Mouse (Mus musculus): Measurements from ENCODE around the gene Kctd21. TPM values are rescaled to one million over a fixed set of nuclear protein-coding genes. Genes with fewer than 3 reads are reported as not detected.

Kctd21 gene
- total RNA-seq, 4 experiments from 2014 or later = 11.9 to 14.0 (median 12.5) TPM

DNA sequence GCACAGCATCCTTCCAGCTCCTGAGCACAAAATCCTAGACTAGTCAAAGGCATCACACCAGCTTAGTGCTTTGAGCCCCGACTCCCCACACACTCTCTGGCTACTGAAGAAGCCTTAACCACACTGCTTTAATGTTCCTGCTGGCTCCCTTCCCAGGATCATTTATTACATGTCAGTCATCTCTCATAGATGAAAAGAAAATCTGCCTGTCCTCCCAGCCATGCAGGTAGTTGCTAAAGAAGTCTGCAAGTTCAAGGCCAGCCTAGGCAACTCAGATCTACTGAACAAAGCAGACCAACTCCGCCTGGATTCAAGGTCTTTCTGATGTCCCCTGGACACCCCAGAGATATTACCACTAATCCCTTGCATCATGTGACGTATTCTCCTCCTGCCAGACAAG is 14.4 kb upstream of the Kctd21 start:
- no peak for DNase-seq (ENCODE audit: low spot score in 2 of 2)

- DNase-seq (ENCODE audit: low spot score in 2 of 2) = no peak
Measured at GRCm38 (mm10) chr7:97324342-97324741, 7.8 kb upstream of the Kctd21 start.

- DNase-seq (ENCODE audit: low spot score in 2 of 2) = peak; percentile 26 to 65
Measured at GRCm38 (mm10) chr7:97325156-97325985, 6.8 kb upstream of the Kctd21 start.

- no peak for DNase-seq (ENCODE audit: low spot score in 2 of 2)
Measured at GRCm38 (mm10) chr7:97327376-97327775, 4.8 kb upstream of the Kctd21 start.

DNA sequence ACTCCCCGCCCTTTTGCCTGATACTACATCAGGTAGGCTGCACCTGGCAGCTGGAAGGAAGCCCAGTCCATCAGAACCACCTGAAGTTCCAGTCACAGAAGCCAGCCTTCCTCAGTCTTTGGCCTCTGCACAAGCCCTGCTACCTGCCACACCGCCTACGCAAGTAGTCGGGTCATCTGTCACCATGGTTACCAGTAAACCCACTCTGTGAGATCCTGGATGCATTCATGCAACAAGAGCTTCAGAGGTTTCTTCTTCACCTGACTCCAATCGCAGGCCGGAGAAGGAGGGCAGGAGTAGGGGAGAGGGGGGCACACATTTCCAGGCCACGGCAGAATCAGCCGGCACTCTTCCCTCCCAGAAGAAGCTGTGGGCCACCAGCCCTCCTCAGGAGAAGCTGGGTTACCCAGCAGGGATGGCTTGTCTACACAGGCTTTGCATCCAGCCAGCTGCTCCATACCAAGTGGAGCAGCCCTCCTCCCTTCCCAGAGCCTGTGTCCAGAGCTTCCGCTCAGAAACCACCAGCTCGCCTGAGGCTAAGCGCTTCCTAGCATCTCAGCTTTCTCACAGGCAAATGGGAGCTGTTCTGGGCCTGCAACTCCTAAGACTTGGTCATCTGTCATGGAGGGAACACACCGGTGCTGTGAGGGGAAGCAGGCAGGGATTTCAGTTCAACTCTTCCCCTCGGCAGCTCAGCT is 3.1 kb upstream of the Kctd21 start:
- DNase-seq (ENCODE audit: low spot score in 2 of 2) = no peak

DNA sequence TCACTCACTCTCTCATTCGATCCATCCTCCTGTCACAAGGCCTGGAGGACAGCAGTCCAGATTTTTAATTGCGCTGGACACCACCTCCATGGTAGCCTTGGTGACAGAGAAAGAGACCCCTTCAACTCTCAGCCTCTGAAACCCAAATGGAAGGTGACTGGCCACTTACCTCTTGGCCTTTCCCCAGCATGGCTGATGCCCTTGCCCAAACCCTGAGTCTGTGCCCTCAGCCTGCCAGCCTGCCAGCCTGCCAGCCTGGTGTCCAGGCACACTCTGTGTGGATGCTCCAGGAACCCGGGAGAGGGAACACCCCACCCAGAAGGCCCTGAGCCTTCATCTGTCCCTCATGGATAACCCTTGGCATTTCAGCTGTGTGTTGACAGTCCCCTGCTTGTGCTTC is 2.5 kb upstream of the Kctd21 start:
- DNase-seq (ENCODE audit: low spot score in 2 of 2) = no peak

GRCm38 (mm10) chr7:97330931-97331645 is 1.0 kb upstream of the Kctd21 start:
- no peak for DNase-seq (ENCODE audit: low spot score in 2 of 2)

DNA sequence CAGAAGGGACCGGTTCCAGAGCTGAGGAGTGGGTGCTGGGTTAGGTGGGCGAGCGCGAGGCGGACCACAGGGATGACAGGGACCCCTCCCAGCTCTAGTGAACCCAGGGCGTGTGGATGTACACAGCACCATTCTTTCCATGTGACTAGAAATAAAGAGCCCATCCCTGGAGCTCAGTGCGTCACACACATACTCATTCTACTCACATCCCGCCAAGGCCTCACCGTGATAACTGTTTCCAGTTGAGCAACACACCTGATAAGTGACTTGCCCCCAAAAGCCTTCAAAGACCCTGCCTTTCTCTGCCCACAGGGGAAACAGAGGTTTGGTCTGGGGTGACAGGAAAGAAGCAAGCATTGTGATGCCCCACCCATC is 527 bp downstream of the Kctd21 start:
- DNase-seq (ENCODE audit: low spot score in 2 of 2) = no peak

- no peak for DNase-seq (ENCODE audit: low spot score in 2 of 2)
Measured at GRCm38 (mm10) chr7:97333113-97333898, 1.2 kb downstream of the Kctd21 start.

GRCm38 (mm10) chr7:97334406-97334805 is 2.3 kb downstream of the Kctd21 start:
- no peak for DNase-seq (ENCODE audit: low spot score in 2 of 2)

- DNase-seq (ENCODE audit: low spot score in 2 of 2) = no peak
Measured at GRCm38 (mm10) chr7:97336678-97337077, 4.6 kb downstream of the Kctd21 start.

GRCm38 (mm10) chr7:97338593-97338992 is 6.5 kb downstream of the Kctd21 start:
- DNase-seq (ENCODE audit: low spot score in 2 of 2) = no peak

DNA sequence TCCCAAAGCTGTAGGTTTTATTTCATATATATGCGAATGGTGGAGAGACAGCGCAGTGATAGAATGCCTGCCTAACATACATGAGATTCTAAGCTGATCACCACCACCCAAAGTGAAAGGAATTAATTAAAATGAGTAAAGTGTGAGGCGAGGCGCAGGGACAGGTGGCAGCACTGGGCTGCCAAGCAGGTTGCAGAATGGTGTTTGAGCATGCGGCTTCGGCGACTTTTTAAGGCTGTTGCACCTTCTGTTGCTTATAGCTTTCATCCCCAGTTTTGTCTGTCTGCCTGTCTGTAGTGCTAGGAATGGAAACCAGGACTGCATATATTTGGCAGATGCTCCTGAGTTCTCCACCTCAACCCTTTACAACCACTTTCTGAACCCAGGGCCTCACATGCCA is 7.5 kb downstream of the Kctd21 start:
- peak in 1 of 2 experiments; percentile 49 for DNase-seq (ENCODE audit: low spot score in 2 of 2)

- DNase-seq (ENCODE audit: low spot score in 2 of 2) = no peak
Measured at GRCm38 (mm10) chr7:97340907-97341849, 9.1 kb downstream of the Kctd21 start.

DNA sequence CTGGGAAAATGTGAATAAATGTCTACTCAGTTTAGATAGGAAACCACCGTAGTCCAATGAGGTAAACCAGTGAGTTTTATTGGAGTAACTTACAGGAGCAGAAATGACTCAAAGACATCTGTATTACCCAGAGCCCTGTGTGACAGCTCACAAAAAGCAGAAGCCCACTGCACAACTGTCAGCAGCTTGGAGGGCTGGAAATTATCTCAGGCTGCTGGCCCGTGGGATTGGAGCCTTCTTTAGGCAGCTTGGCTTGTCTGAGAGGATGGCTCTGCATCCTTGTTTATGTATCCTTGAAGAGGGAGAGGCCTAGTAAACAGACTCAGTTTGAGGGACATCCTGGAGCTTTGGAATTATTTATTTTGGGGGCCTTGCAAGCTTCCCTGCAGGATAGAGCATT is 10.8 kb downstream of the Kctd21 start:
- no peak for DNase-seq (ENCODE audit: low spot score in 2 of 2)

- DNase-seq (ENCODE audit: low spot score in 2 of 2) = no peak
Measured at GRCm38 (mm10) chr7:97344655-97345054, 12.5 kb downstream of the Kctd21 start.

DNA sequence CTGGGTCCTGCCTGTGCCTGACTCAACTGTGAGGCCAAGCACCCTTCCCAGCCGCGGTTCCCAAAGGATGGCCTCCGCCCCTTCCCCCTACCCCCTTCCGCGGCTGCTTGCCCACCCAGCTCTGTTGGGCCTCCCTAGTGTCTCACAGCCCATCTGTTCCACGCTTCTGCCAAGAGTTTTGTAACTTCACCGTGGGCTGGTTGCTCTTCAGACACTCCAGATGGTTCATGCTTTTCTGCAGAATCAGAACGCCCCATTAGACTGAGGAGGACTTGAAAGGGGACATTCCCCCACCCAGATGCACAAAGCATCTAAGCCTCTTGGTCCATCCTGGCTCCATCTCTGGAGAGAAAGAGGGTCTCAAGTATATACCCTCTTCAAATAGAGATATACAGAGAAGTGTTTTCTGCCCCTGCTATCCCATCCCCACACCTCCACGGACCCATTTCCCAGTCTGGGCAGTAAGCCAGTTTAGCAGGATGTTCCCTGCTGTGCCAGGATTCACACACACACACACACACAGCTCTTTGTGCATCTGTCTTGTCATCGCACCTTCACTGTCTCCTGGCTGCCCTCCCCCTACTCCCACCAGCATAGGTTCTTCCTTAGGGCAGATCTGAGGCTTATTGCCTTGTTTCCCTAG is 13.2 kb downstream of the Kctd21 start:
- peak; percentile 54 to 87 for DNase-seq (ENCODE audit: low spot score in 2 of 2)

DNA sequence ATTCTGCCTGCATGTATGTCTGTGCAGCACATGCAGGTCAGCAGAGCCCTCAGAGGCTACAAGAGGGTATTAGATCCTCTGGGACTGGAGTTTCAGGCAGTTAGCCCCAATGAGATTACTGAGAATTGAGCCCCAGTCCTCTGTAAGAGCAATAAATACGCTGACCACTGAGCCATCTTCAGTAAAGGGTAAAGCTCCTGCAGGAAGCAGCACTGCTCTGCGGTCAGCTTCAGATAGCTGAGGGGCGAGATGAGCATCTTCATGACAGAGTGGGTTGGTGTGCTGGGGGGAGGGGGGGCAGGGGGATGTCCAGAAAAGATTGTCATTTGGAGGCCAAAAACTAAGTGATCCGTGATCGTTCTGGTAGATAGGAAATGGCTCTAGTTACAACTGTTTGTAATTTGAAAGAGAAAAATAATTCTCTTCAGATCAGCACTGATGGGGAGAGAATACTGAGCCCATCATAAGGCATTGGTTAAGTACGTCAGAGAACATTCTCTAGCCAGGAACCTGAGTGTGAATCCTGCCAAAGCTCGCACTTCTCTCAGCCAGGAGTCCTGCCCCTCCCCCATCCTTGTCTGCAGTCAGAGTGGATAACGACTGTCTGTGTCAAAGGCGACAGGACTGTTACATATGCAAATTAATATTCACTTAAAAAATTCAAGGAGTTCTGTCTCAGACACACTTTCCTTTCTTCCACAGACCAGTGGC is 14.1 kb downstream of the Kctd21 start:
- DNase-seq (ENCODE audit: low spot score in 2 of 2) = no peak

- DNase-seq (ENCODE audit: low spot score in 2 of 2) = no peak
Measured at GRCm38 (mm10) chr7:97346822-97347166, 14.7 kb downstream of the Kctd21 start.
